Mouse (Mus musculus) spleen, postnatal 0 days (tissue): ENCODE measurements around the gene Rasgrp2. TPM values are rescaled to one million over a fixed set of nuclear protein-coding genes. Genes with fewer than 3 reads are reported as not detected.

ENCODE experiments used
- polyA plus RNA-seq: library from polyadenylated mRNA; unstranded; fragments of >200 nt; fragmentation: Nextera tagmentation; extraction: Ambion mirVana; gene quantifications from 2 replicates; pipeline ENCODE4 v1.2.1, GENCODE M21; 2015

The Rasgrp2 gene
- 106 and 138 TPM in 2 replicates for polyA plus RNA-seq

DNA sequence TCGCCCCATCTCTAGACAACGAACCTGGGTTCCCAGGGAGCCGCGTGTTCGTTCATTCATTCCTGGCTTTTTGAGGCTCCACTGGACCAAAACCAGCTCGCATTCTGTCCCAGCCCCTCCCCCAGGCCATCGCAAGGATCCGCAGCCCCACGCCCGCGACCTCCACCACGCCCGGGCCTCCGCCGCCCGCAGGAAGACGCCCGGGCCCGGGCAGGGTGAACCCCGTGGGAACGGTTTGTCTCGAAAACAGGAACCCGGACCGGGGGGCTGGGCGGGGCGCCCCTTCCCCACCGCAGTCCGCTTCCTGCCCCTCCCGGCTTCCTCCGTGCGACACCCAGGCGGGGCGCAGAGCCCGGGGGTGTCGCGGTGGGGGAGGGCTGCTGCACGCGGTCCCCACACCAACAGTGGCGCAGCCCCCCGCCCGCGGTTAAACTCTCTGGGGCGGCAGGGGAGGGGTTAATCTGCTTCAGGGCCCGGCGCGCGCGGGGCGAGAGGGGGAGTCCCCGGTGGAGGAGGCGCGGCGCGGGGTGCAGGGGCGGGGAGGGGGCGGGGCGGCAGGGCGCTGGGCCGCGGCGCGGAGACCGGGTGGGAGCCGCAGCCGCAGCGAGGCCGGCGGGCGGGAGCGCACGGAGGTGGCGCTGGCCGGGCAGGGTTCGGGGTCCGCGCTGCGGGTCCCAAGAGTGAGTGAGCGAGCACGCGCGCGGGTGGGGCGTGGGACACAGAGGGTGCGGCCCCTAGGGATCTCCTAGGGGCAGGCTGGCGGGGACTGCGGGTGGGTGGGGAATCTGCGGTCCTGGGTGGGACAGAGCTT is at the start of gene Rasgrp2:
Gene Rasgrp2 (plus strand): TSS at position 56 of the 811 bp plus-strand sequence.

GRCm38 (mm10) chr19:6363411-6364240 is 35.5 kb upstream of the Rasgrp2 start, which contains the start of gene Sf1:
Gene Sf1, plus strand, starts transcription at chr19:6363690.

DNA sequence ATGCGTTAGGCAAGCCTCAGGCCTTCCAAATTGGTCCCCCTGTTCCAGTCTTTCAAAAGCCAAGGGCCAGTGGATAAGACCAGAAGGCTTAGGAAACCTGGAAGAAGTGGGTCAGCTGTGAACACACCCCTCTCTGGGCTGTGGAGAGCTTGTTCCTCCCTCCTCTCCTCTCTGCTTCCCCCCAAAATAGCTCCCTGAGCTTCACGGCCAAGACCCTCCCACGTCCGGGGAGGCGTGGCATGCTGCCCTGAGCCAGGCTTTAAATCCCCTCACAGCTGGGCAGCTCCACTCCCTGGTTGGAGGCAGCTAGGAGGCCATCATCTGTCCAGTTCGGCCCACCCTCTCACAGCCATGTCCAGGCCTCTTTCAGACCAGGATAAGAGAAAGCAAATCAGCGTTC is 15.0 kb upstream of the Rasgrp2 start, which contains the start of gene Pygm:
Gene Pygm (plus strand): TSS at position 272 of the 400 bp plus-strand sequence.

GRCm38 (mm10) chr19:6418233-6418879 is 19.2 kb downstream of the Rasgrp2 start, which contains the start of gene Nrxn2:
Gene Nrxn2, plus strand, starts transcription at chr19:6418731.

Other genes starting within 250 kb of the Rasgrp2 start
- gene Majin, start 215.0 kb upstream of the Rasgrp2 start, polyA plus RNA-seq = not detected in 2 replicates
- 0.17 and 0.22 TPM in 2 replicates for gene Gpha2, start 173.0 kb upstream of the Rasgrp2 start, polyA plus RNA-seq
- gene Ppp2r5b, start 163.5 kb upstream of the Rasgrp2 start, polyA plus RNA-seq = 5.0 and 6.2 TPM in 2 replicates
- gene Atg2a, start 157.7 kb upstream of the Rasgrp2 start, polyA plus RNA-seq = 4.4 and 5.6 TPM in 2 replicates
- gene Ehd1, start 122.6 kb upstream of the Rasgrp2 start, polyA plus RNA-seq = 66.5 and 75.4 TPM in 2 replicates
- gene Cdc42bpg, start 92.9 kb upstream of the Rasgrp2 start, polyA plus RNA-seq = 0.40 and 0.67 TPM in 2 replicates
- gene Men1, start 64.4 kb upstream of the Rasgrp2 start, polyA plus RNA-seq = 19.0 and 19.8 TPM in 2 replicates
- gene Map4k2, start 58.2 kb upstream of the Rasgrp2 start, polyA plus RNA-seq = 13.0 and 20.0 TPM in 2 replicates
- gene Sf1, start 35.6 kb upstream of the Rasgrp2 start, polyA plus RNA-seq = 66.4 and 69.6 TPM in 2 replicates
- gene Pygm, start 14.9 kb upstream of the Rasgrp2 start, polyA plus RNA-seq = 6.7 and 9.0 TPM in 2 replicates
- 0.66 and 0.89 TPM in 2 replicates for gene Nrxn2, start 19.4 kb downstream of the Rasgrp2 start, polyA plus RNA-seq
- 0.11 TPM in 1 of 2 replicates, not detected in the other for gene Slc22a12, start 143.7 kb downstream of the Rasgrp2 start, polyA plus RNA-seq